Mouse (Mus musculus) olfactory bulb, adult 2 months (tissue): Measurements from ENCODE around the gene Ccnjl.

Experiments used
- CTCF ChIP-seq: fragments of 200-500 bp; IDR thresholded peaks from 2 replicates; pipeline ENCODE4 v1.5.1; 2012; ENCODE audit warnings: low read depth, mild to moderate bottlenecking, low read length, moderate library complexity; ENCODE audit not compliant: insufficient read depth
- POLR2A ChIP-seq: fragments of 200-500 bp; IDR thresholded peaks from 2 replicates; pipeline ENCODE4 v1.6.1; 2012; ENCODE audit warnings: mild to moderate bottlenecking, low read depth, low read length, moderate library complexity; ENCODE audit not compliant: insufficient read depth

DNA sequence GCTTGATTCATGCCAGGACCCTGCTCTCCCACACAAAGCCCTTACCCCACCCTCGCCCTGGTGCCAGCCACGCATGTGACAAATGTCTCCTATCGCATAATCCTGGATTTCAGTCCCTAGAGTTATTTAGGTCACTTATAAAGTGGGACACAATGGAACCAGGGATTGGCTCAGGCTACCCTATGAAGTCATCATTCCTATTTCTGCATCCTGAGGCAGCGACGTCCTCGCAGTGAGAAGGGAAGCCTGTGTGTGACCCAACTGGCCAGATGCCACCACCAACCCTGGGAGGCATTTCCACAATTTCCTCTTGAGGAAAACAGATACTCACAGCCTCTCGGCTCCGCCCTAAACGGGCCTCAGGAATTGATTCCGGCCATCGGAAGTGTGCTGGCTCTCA is 41.0 kb downstream of the Ccnjl start:
- TF ChIP-seq POLR2A (no peak), CTCF (no peak)
